Mouse (Mus musculus) right cerebral cortex, postnatal 36 days (tissue): Measurements from ENCODE around the gene Gpr160.
"Not testable (repeated sequence)": the region's sequence is repeated elsewhere in the genome, so short reads cannot be mapped to it uniquely, and the experiment has no call there.

ENCODE experiments used
- DNase-seq, 2 experiments: peaks; one replicate each; pipeline ENCODE4 v3.0.0; 2022; ENCODE audit warnings: low spot score in 2 of 2, mixed read lengths in 1 of 2

The Gpr160 gene

GRCm38 (mm10) chr3:30855604-30856458, at the start of gene Gpr160:
TSS of gene Gpr160 (plus strand) at chr3:30855950.
- peak; percentile 14 to 44 for DNase-seq

DNA sequence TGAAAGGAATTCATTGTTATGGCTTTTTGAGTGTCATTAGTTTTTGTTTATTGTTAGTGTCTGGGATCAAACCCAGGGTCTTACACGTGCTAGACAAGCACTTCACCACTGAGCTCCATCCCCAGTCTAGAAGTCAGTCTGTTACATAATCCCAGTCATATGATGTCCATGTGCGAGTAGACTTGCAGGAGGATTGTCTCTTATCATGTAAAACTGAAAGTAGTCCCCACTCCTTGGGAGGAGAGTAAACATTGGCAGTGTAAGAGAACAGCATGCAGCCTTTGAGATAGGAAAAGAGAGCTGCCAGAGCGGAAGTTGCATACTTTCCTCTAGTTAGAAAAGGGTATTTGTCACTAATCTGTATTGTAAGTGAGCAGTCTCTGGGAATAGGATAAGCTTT, 42.9 kb upstream of the Gpr160 start:
- no peak for DNase-seq

- DNase-seq: no peak
These were observed 37.1 kb upstream of the Gpr160 start for GRCm38 (mm10) chr3:30818630-30819125.

GRCm38 (mm10) chr3:30822163-30822562, 33.6 kb upstream of the Gpr160 start:
- DNase-seq: no peak

- DNase-seq: no peak
These were observed 29.7 kb upstream of the Gpr160 start for GRCm38 (mm10) chr3:30826069-30826468.

DNA sequence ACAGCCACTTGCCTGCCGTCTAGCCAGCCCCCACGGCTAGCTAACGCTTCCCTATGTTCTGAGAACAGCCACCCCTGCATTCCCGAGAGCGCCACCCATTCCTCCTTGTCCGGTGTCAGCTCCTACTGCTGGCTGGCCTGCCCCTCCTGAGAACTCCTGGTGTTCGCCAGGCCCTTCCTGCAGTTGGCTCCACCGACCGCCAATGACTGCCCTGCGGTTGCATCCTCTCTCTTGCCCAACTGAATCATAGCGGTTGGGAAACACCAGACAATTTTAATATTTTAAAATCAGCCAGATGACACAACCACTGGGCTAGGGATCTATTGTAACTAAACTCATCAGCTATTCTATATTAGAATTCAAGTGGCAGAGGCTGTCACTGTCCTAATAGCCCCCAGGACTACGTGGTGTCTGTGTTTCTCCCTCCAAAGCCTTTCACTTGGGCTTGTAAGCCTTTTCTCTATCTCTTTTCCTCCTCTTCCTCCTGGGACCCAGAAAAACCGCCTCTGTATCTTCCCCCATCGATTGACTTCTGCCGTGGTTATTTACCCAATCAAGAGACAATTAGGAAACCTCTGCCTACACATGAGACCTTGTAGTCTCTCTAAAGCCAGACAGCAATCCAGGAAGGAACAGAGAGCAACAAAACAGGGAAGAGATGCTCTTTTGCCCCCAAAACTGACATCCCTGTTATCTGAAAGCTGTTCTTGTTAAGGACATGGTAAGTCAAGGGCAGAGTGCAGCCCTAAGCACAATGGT, 23.7 kb upstream of the Gpr160 start:
- DNase-seq: no peak

- no peak for DNase-seq
These were observed 22.5 kb upstream of the Gpr160 start for GRCm38 (mm10) chr3:30833254-30833653.

GRCm38 (mm10) chr3:30845755-30846154, 10.0 kb upstream of the Gpr160 start:
- no peak for DNase-seq

DNA sequence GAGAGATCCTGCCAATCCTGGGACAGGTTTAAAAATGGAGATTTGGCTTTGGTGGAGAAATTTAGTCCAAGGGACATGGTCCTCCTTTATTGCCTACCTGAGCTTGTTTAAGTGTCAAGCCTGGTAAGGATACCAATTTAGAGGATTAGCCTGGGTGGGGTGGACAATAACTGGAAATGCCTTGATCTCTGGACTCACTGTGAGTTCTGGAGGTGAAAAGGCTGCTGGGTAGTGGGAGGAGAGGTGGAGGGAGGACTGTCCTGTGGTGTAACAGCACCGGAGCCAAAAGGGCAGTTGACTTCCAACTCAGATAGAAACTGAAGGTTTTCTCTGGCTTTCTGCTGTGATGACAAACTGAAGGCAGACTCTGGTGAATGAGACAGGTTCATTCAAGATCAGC, 8.3 kb upstream of the Gpr160 start:
- DNase-seq: no peak

DNA sequence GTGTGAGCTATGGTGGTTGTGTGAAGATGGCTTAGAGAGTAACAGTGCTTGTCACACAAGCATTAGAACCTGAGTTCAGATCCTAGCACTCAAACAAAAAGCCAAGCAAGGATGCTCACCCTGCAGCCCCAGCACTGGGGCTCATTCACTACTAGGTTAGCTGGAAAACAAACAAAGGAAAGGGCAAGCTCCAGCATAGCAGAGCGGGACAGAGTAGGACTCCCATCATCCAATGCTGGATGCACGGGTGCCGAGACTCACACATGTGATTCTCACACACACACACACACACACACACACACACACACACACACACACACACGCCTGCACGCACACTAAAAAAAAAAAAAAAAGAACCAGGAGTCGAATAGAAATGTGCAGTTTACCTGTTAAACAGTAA, 4.3 kb upstream of the Gpr160 start:
- no peak for DNase-seq

DNA sequence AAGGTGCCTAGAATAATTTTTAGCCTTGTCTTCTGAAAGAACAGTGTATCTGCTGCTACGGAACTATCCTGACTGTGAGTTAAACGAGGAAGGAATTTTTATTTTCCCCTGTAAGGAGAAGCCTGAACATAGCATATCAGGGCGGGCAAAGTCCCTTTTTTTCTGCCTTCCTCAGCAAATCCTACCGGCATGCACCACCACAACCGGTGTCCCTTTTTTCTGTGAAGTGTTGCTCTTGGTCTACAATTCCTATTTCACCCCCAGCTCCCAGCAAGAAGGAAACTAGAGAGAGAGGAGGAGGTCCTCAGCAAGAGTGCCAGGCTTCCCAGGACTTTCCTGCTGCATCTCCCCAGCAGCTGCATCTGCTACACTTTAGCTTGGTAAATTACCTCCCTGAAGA, 2.2 kb upstream of the Gpr160 start:
- no peak for DNase-seq

DNA sequence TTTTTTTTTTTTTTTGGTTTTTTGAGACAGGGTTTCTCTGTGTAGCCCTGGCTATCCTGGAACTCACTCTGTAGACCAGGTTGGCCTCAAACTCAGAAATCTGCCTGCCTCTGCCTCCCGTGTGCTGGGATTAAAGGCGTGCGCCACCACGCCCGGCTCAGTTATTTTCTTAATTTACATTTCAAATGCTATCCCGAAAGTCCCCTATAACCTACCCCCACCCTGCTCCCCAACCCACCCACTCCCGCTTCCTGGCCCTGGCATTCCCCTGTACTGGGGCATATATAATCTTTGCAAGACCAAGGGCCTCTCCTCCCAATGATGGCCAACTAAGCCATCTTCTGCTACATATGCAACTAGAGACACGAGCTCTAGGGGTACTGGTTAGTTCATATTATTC, 3.8 kb downstream of the Gpr160 start:
- not testable (repeated sequence) for DNase-seq

GRCm38 (mm10) chr3:30860705-30861104, 5.0 kb downstream of the Gpr160 start:
- DNase-seq: no peak

DNA sequence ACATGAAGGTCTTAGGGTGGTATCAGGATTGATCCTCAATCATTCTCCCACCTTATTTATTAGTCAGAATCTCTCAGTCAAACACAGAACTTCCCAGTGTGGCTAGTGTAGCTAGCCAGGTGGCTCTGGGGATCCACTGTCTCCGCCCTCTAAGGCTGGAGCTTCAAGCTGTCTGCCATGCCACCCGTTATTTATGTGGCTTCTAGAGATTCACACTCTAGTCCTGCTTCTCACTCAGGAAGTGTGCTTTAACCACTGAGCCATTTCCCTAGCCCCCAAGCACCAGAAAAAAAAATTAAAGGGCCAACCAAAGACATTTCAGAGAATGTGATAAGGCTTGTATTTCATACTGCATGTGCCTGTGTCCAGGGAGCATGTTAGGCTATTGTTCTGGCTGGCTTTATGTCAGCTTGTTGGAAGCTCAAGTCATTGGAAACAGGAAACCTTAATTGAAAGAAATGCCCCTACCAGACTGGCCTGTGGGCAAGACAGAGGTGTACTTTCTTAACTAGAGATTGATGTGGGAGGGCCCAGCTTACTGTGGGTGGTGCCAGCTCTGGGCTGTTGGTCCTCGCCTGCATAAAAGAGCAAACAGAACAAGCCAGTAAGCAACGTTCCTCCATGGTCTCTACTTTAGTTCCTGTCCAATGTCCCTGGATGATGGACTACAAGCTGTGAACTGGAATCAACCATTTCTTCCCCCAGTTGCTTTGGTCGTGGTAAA, 8.1 kb downstream of the Gpr160 start:
- DNase-seq: no peak

DNA sequence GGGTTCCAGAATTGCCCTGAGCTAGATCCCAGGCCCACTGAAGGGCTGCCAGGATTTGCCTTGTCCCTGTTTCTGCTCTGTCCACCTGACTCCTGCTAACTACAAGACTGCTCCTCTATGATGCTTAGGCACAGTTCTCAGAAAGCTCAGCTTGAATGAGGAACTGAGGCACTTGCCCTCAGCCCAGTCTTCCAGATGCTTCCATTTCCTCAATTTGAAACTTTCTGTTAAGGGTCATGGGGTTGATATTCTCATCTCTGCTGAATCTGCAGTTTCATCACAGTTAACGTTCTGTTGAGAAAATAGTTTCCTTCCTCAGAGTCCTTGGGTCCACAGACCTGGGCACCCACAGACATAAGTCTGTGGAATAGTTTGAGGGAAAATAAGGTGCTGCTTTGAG, 8.9 kb downstream of the Gpr160 start:
- no peak for DNase-seq

- no peak for DNase-seq
These were observed 12.4 kb downstream of the Gpr160 start for GRCm38 (mm10) chr3:30868176-30868575.

DNA sequence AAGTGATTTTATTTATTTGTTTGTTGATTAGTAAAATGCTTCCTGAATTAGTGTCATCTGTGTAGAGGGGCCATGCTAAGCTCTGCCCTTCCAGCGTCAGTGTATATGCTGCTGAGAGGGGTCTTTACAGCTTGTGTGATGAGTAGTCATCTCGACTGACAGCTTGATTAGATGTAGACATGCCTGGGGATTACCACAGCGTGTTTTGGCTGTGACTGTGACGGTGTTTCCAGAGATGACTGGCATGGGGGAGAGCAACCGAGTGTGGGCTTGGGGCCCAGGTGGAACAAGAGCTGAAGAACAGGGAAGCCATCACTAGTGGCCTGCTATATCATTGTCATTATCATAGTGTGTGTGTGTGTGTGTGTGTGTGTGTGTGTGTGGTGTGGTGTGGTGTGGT, 12.9 kb downstream of the Gpr160 start:
- no peak for DNase-seq

DNA sequence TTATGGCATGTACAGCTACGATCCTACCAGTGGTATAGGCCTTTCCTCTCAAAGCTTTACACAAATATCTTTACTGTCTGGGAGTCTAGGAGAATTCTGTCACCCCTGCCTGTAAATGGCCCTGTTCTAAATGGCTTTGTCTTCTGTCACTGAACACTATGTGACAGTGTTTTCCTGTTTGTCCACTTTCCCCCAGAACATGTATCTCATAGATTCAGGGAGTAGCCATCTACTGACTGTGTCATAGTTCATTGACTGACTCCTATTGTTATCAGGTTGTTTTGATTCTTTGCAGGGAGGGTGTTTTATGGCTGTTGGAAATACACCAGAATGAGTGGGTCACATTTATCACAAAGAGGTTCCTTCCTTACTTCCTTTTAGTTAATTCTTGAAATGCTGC, 14.2 kb downstream of the Gpr160 start:
- DNase-seq: no peak

- no peak for DNase-seq
These were observed 21.0 kb downstream of the Gpr160 start for GRCm38 (mm10) chr3:30876709-30877108.

GRCm38 (mm10) chr3:30887449-30887848, 31.7 kb downstream of the Gpr160 start:
- DNase-seq: no peak

GRCm38 (mm10) chr3:30889014-30889413, 33.3 kb downstream of the Gpr160 start:
- no peak for DNase-seq

DNA sequence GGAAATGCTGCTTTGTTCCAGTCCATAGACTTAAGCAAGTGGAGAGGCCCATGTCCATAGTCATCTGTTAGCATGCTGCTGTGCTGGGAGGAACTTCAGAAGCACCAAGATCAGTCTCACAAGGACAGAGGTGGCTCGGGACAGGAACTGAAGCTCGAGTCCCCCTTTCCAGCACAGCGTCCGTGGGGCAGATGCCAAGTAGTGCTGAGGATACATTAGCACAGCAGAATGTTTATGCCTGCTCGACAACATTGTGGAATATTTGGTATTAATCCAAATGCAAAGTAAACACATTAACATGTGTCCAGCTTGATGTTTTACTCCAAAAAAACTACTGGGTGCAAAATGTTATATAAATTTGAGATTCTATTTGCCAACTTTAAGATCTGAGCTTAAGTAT, 41.0 kb downstream of the Gpr160 start:
- no peak for DNase-seq
